Mouse (Mus musculus) heart, adult 2 months (tissue): ENCODE data around the gene Pwwp2b.

ENCODE experiments used
- CTCF ChIP-seq: fragments of 200-600 bp; IDR thresholded peaks from 2 replicates; pipeline ENCODE4 v1.8.1; 2022; ENCODE audit warnings: antibody characterized with exemption, mild to moderate bottlenecking, moderate library complexity
- POLR2A ChIP-seq: fragments of 200-500 bp; IDR thresholded peaks from 2 replicates; pipeline ENCODE4 v1.6.1; 2011; ENCODE audit warnings: mild to moderate bottlenecking, low read depth, low read length, control low read depth; ENCODE audit not compliant: insufficient read depth

DNA sequence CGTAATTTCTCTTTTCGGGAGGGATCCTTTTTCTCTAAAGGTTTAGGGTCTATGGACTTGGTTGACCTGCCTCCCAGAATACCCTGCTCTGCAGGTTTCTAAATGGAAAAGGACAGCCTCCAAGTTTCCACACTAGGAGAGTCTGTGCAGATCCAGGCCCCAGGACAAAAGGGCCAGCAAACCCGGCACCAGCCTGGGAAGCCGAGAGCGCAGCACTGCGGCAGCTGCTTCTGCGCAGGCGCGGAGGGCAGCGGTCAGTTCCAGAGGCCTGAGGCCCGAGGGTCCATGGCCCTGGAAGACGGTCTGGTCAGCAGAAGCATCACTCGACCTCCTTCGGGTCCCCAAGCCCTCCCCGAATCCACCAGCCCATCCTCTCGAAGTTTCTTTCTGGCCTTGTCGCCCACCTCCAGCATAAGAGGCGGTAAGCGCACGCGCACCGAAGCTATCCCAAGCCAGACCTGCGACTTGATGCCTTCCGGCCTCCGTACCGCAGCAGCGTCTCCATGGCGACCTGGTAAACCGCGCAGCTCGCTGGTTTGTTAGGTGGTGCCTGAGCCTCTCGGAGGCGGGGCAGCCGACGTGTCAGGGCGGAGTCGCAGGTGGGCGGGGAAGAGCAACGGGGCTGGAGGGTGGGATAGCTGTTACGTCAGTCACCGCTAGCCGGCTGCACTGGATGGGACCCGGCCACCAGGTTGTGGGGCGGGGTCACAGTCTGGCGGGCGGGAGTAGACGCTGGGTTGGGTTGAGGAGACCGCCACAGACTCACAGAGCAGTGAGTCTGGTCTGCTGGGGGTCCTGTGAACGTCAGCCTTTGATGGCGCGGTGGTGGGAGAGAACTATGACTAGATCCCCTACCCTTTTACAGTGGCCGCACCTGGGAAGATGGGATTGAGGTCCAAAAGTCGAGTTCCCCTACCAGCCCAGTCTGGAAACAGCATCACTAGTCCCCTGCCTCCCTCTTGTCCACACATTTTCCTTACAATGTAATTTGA lies 35.2 kb upstream of the Pwwp2b start, which contains the start of the genes Lrrc27 and Stk32c:
- peak; percentile 30 for TF ChIP-seq CTCF
- peak; percentile 70 for TF ChIP-seq POLR2A
